Mouse (Mus musculus) forebrain, embryonic 14.5 days (tissue): ENCODE results near the gene Angptl8. TPM values are rescaled to one million over a fixed set of nuclear protein-coding genes. Genes with fewer than 3 reads are reported as not detected.
A peak's percentile ranks its signal among the peaks of the same experiment; 100 is the strongest.

ENCODE experiments used
- ATAC-seq: fragments of 200-750 bp; cut with Nextera tagmentation; 2 replicates; pipeline ENCODE4 v1.8.0; 2017; ENCODE audit warnings: mild to moderate bottlenecking, moderate library complexity
- DNase-seq: peaks from one replicate; pipeline ENCODE4 v3.0.0-alpha.2; 2015; ENCODE audit warnings: low spot score
- H3K27ac ChIP-seq: fragments of 300-500 bp; sonication (generic); 2 replicates; pipeline ENCODE4 v1.5.1; 2014; ENCODE audit warnings: low read depth, mild to moderate bottlenecking, control low read depth, low read length, moderate library complexity
- H3K27me3 ChIP-seq: fragments of 300-500 bp; sonication (generic); replicated peaks from 2 replicates; pipeline ENCODE4 v1.6.1; 2014; ENCODE audit warnings: low read length, control low read depth, mixed read lengths; ENCODE audit not compliant: control insufficient read depth, insufficient read depth
- H3K36me3 ChIP-seq: fragments of 300-500 bp; sonication (generic); 2 replicates; pipeline ENCODE4 v1.6.1; 2014; ENCODE audit warnings: low read length, control low read depth; ENCODE audit not compliant: control insufficient read depth, insufficient read depth
- H3K4me1 ChIP-seq: fragments of 300-500 bp; sonication (generic); 2 replicates; pipeline ENCODE4 v1.6.1; 2014; ENCODE audit warnings: antibody characterized with exemption, low read length, control low read depth; ENCODE audit not compliant: control insufficient read depth, insufficient read depth
- H3K4me2 ChIP-seq: fragments of 300-500 bp; sonication (generic); 2 replicates; pipeline ENCODE4 v1.6.1; 2014; ENCODE audit warnings: mild to moderate bottlenecking, control low read depth, low read length
- H3K4me3 ChIP-seq: fragments of 300-500 bp; sonication (generic); 2 replicates; pipeline ENCODE4 v1.5.1; 2014; ENCODE audit warnings: low read depth, low read length, control low read depth
- H3K9ac ChIP-seq: fragments of 300-500 bp; sonication (generic); 2 replicates; pipeline ENCODE4 v1.6.1; 2014; ENCODE audit warnings: mild to moderate bottlenecking, low read length, control low read depth, moderate library complexity
- H3K9me3 ChIP-seq: fragments of 300-500 bp; sonication (generic); replicated peaks from 2 replicates; pipeline ENCODE4 v1.6.1; 2016; ENCODE audit warnings: low read length, control low read depth, mixed read lengths; ENCODE audit not compliant: control insufficient read depth
- WGBS: fragments of 180-500 bp; shearing (Covaris S2); extraction: QIAGEN DNeasy Blood & Tissue Kit; methylation state at CpG from one replicate; pipeline ENCODE4 v1.1.7; 2014; 5-methylcytosine and 5-hydroxymethylcytosine counted together
- polyA plus RNA-seq: library from polyadenylated mRNA; unstranded; fragments of >200 nt; fragmentation: Nextera tagmentation; extraction: Ambion mirVana; gene quantifications from 2 replicates; pipeline ENCODE4 v1.2.1, GENCODE M21; 2014

The Angptl8 gene
- polyA plus RNA-seq, 1 experiment from 2014 or later: not detected

GRCm38 (mm10) chr9:21840115-21840787, 4.9 kb downstream of the Angptl8 start:
- Histone ChIP-seq H3K4me3 (no peak overlapping the region), H3K27me3 (no peaks in the 10 kb centered on the region), H3K9ac (no peak overlapping the region), H3K4me1 (no peaks in the 10 kb centered on the region), H3K36me3 (no peaks in the 10 kb centered on the region), H3K27ac (no peak overlapping the region), H3K4me2 (no peak overlapping the region), H3K9me3 (no peaks in the 10 kb centered on the region)
- WGBS: 56% methylated on average over 8 of the region's 8 CpGs
- ATAC-seq (0 out of 2 replicates have a peak, but pooled peaks have one; percentile 54), DNase-seq (peak; percentile 60)

GRCm38 (mm10) chr9:21841340-21841739, 6.0 kb downstream of the Angptl8 start:
- no peaks in the 10 kb centered on the region for H3K4me1 ChIP-seq
- no peak overlapping the region for H3K4me3 ChIP-seq
- 95% methylated on average over 6 of the region's 6 CpGs for WGBS
- ATAC-seq (no peak), DNase-seq (no peak)
- H3K4me2 ChIP-seq: no peak overlapping the region
- no peaks in the 10 kb centered on the region for H3K27me3 ChIP-seq
- no peaks in the 10 kb centered on the region for H3K36me3 ChIP-seq
- H3K9ac ChIP-seq: no peak overlapping the region
- no peaks in the 10 kb centered on the region for H3K9me3 ChIP-seq
- H3K27ac ChIP-seq: no peak overlapping the region

GRCm38 (mm10) chr9:21842391-21842790, 7.1 kb downstream of the Angptl8 start:
- no peak for ATAC-seq
- Histone ChIP-seq H3K36me3 (no peaks in the 10 kb centered on the region), H3K4me1 (no peaks in the 10 kb centered on the region), H3K9me3 (no peaks in the 10 kb centered on the region), H3K4me2 (no peak overlapping the region), H3K27me3 (no peaks in the 10 kb centered on the region), H3K27ac (no peak overlapping the region), H3K4me3 (no peak overlapping the region), H3K9ac (peak overlapping the region; percentile 13; the same call in 1 of the 2 replicates)
- DNase-seq: no peak
- WGBS: 58% methylated on average over 5 of the region's 5 CpGs

GRCm38 (mm10) chr9:21843086-21843485, 7.8 kb downstream of the Angptl8 start:
- Histone ChIP-seq H3K36me3 (no peaks in the 10 kb centered on the region), H3K9me3 (no peaks in the 10 kb centered on the region), H3K27ac (no peak overlapping the region), H3K4me2 (no peak overlapping the region), H3K4me3 (no peak overlapping the region), H3K27me3 (no peaks in the 10 kb centered on the region), H3K9ac (no peak overlapping the region), H3K4me1 (no peaks in the 10 kb centered on the region)
- DNase-seq (no peak), ATAC-seq (no peak)
- WGBS: 88% methylated on average over 6 of the region's 6 CpGs

GRCm38 (mm10) chr9:21845381-21846080, 10.2 kb downstream of the Angptl8 start:
- no peak for ATAC-seq
- Histone ChIP-seq H3K36me3 (no peaks in the 10 kb centered on the region), H3K9ac (no peak overlapping the region), H3K27me3 (no peaks in the 10 kb centered on the region), H3K9me3 (no peaks in the 10 kb centered on the region), H3K4me2 (no peak overlapping the region), H3K4me3 (no peak overlapping the region), H3K4me1 (no peaks in the 10 kb centered on the region), H3K27ac (no peak overlapping the region)
- 57% methylated on average over 14 of the region's 14 CpGs for WGBS
- DNase-seq: no peak

- H3K27me3 ChIP-seq: no peaks in the 10 kb centered on the region
- H3K36me3 ChIP-seq: no peaks in the 10 kb centered on the region
- H3K9me3 ChIP-seq: no peaks in the 10 kb centered on the region
- no peak overlapping the region for H3K9ac ChIP-seq
- H3K4me2 ChIP-seq: no peak overlapping the region
- WGBS: 19% methylated on average over 11 of the region's 11 CpGs
- DNase-seq: peak; percentile 10
- H3K27ac ChIP-seq: no peak overlapping the region
- H3K4me3 ChIP-seq: no peak overlapping the region
- H3K4me1 ChIP-seq: no peaks in the 10 kb centered on the region
- no peak for ATAC-seq
Measured at GRCm38 (mm10) chr9:21846755-21847341, 11.5 kb downstream of the Angptl8 start.

- no peaks in the 10 kb centered on the region for H3K27me3 ChIP-seq
- no peak overlapping the region for H3K4me2 ChIP-seq
- no peaks in the 10 kb centered on the region for H3K4me1 ChIP-seq
- ATAC-seq: no peak
- H3K4me3 ChIP-seq: no peak overlapping the region
- WGBS: 30% methylated on average over 3 of the region's 3 CpGs
- H3K9me3 ChIP-seq: no peaks in the 10 kb centered on the region
- H3K9ac ChIP-seq: no peak overlapping the region
- no peak for DNase-seq
- H3K36me3 ChIP-seq: no peaks in the 10 kb centered on the region
- H3K27ac ChIP-seq: no peak overlapping the region
Measured at GRCm38 (mm10) chr9:21847425-21847824, 12.1 kb downstream of the Angptl8 start.

GRCm38 (mm10) chr9:21847926-21848325, 12.6 kb downstream of the Angptl8 start:
- H3K27ac ChIP-seq: no peak overlapping the region

More at GRCm38 (mm10) chr9:21847926-21848325, 12.6 kb downstream of the Angptl8 start:
- DNase-seq: no peak
- WGBS: 21% methylated on average over 10 of the region's 10 CpGs
- no peak for ATAC-seq
- Histone ChIP-seq H3K4me2 (no peak overlapping the region), H3K4me1 (no peaks in the 10 kb centered on the region), H3K36me3 (no peaks in the 10 kb centered on the region), H3K9ac (no peak overlapping the region), H3K4me3 (no peak overlapping the region), H3K9me3 (no peaks in the 10 kb centered on the region), H3K27me3 (no peaks in the 10 kb centered on the region)
